Mouse (Mus musculus) neural tube, embryonic 10.5 days (tissue): ENCODE data around the gene Scnn1g.

Source experiments
- DNase-seq: peaks from one replicate; pipeline ENCODE4 v3.0.0-alpha.2; 2017; ENCODE audit warnings: low spot score; ENCODE audit errors: extremely low spot score

The Scnn1g gene

GRCm38 (mm10) chr7:121734171-121734831, at the start of gene Scnn1g:
Gene Scnn1g, plus strand, starts transcription at chr7:121734479.
- DNase-seq, result peak; percentile 84

DNA sequence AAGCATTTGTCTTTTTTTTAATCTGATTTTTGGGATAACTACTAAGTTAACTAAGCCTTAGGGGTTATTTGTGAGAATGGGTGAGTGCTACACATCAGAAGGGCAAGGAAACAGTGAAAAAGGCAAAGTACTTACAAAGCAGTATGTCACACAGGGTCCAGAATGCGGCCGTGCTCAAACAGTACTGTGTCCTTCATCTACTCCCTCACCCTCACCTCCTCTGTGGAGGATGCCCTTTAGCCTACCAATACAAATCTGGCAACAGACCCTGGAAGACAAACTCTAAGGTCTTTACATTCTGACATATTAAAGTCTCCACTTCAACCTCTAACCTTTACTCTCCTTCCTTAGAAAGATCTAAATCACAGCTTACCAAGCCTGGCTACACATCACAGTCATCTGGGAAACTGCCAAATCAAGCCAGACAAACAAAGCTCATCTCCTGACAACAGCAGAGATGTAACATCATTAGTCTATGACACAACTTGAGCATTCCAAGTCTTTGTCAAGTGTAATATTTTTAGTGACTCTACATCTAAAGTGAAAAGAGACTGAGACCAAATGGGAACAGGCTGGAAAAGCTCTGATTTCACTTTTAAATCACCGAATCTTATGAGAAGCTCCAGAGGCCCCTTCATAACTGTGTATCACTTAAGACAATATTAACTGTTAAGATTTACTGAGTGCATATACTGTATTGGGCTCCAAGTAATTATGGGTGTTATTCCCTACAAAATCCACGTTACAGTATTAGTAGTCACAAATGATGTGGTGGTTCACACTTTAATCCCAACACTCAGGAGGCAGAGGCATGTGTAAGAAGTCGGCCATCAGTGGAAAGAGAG, 48.9 kb upstream of the Scnn1g start:
- no peak for DNase-seq

DNA sequence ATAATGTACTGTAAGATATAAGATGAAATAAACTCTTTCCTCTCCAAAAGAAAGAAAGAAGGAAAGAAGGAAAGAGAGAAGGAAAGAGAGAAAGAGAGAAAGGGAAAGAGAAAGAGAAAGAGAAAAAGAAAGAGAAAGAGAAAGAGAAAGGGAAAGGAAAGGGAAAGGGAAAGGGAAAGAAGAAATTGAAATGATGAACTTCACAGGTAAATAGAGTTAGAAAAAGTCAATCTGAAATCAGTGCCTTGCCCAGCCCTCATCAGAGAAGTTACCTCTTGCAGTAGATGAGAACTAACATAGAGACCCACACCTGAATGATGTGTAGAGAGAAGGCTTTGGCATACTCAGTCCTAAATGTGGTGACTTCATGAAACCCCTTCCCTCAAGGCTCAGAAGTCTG, 44.9 kb upstream of the Scnn1g start:
- DNase-seq, result no peak

GRCm38 (mm10) chr7:121691803-121692202, 42.5 kb upstream of the Scnn1g start:
- DNase-seq, result no peak

DNA sequence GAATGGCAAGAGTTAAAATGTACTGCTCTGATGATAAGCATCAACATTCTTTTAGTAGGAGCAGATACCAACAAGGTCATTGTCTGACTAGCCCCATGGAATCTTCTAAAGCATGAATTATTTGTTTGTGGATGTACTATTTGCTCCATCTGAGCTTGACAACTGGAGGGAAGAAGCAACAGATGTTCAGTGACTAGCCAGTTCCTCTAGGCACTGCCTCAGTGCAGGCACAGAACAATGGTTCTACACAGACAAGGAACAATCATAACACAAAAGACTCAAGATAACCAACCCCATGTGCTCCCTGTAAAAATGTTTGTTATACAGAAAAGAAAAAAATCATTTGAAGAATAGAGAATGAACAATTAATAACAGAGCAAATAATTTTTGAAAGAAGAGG, 37.1 kb upstream of the Scnn1g start:
- DNase-seq, result no peak

GRCm38 (mm10) chr7:121697574-121697973, 36.7 kb upstream of the Scnn1g start:
- DNase-seq, result no peak

- no peak for DNase-seq
Measured at GRCm38 (mm10) chr7:121699218-121699617, 35.1 kb upstream of the Scnn1g start.

- DNase-seq, result no peak
Measured at GRCm38 (mm10) chr7:121700480-121700879, 33.8 kb upstream of the Scnn1g start.

DNA sequence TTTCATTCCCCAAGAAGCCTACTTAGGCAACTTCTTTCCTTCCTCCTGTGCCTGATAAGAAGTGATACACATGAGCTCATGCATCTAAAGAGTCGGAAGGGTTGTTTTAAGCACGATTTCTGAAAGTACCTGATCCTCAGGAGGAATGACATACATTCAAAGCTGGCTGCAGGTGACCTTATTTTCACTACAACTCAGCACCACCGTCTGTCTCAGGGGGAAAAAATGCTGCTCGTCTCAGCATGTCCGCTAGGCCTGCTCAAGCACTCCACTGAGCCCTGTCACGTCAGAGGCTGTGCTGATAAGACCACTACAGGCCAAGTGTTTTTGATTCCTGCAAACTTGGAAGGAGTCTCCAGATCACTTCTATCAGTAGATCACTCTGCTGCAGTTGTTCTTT, 32.3 kb upstream of the Scnn1g start:
- no peak for DNase-seq

GRCm38 (mm10) chr7:121705051-121705450, 29.2 kb upstream of the Scnn1g start:
- no peak for DNase-seq

DNA sequence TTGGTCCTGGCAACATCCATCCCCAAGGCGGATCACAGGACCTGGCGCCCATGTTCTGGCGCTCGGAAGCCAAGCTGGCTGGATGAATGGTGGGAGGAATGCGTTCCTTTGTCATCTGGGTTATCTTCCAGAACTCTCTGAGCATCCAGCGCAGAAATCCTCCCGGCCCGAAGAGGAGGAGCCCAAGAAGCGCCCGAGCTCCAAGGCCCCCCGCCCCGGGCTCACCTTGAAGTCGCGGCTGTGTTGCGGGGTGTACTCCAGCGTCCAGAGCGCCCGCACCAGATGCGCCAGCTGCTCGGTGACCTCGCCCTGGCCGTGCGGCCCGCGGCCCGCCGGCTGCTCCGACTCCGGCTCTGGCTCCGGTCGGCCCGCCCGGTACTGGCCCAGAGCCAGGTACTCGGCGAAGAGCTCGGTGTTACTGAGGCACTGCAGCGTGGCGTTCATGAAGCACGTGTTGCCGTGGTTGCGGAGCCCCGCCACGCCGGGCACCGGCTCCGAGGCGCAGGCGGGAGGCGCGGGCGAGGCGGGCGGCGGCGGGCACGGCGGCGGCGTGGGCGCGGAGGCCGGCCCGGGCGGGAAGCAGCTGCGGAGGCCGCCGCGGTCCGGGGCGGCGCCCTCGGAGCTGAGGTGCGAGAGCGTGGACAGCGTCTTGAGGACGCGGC, 27.7 kb upstream of the Scnn1g start:
- DNase-seq, result peak; percentile 65

DNA sequence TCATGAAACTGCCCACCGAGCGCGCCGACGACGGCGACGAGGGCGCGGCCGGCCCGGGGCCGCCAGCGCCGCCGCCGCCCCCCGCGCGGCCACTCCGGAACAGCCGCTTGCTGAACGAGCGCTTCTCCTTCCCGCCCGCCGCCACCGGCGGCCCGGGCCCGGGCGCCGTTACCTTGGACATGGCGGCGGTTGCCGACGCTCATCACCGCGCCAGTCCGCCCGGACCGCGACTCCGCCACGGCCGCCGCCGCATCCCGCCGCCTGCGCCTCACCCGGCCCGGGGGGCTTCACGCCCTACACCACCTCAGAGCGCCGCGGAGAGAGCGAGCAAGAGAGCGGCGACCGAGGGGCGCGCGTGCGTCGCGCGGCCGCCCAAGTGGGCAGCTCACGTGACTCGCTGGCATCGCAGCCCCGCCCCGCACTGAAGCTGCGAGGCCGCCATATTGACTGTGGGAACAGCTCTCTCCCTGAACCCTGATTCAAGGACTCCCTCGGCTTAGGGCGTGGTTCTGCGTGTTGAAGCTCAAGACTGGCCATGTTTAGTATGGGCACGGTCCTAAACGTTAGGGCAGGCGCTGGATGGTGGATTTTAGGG, 27.1 kb upstream of the Scnn1g start, which contains the start of gene Usp31:
Usp31 (minus strand) TSS at position 181 of the 595 bp plus-strand sequence.
- DNase-seq, result peak; percentile 92

DNA sequence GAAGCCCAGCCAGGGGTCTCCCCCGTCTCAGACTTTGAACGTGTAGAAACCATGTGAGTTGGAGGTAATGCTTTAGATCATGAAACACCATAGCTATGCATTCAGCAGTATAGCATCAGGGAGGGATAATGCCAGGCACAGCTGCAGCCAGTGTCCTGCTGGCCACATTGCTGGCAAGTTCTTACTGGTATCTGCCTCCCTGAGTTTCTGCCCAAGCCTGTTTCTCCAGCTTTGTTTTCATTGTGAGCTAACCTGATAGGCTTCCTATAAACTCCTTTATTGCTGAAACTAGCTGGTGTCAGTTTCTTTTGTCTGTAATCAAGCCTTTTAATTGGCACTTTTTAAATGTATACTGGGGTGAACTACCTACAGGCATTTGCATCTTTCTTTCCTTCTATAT, 23.1 kb upstream of the Scnn1g start:
- no peak for DNase-seq

DNA sequence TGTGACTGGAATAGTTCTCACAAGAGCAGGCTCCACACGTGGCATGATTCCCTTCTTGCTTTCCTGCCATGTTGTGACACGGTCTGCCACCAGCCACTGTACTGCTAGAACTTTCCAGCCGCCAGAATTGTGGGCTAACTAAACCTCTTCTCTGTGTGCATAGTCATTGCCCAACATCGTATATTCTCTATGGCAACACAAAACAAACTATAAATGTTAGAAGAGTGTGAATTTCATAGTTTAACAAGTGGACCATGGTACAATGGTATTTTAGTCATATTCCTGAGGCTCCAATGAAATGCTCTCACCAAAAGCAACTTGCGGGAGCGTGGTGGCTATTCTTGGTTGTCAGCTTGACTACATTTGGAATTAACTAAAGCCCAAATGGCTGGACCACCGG, 17.2 kb upstream of the Scnn1g start:
- no peak for DNase-seq

- peak; percentile 54 for DNase-seq
Measured at GRCm38 (mm10) chr7:121730225-121730624, 4.1 kb upstream of the Scnn1g start.

DNA sequence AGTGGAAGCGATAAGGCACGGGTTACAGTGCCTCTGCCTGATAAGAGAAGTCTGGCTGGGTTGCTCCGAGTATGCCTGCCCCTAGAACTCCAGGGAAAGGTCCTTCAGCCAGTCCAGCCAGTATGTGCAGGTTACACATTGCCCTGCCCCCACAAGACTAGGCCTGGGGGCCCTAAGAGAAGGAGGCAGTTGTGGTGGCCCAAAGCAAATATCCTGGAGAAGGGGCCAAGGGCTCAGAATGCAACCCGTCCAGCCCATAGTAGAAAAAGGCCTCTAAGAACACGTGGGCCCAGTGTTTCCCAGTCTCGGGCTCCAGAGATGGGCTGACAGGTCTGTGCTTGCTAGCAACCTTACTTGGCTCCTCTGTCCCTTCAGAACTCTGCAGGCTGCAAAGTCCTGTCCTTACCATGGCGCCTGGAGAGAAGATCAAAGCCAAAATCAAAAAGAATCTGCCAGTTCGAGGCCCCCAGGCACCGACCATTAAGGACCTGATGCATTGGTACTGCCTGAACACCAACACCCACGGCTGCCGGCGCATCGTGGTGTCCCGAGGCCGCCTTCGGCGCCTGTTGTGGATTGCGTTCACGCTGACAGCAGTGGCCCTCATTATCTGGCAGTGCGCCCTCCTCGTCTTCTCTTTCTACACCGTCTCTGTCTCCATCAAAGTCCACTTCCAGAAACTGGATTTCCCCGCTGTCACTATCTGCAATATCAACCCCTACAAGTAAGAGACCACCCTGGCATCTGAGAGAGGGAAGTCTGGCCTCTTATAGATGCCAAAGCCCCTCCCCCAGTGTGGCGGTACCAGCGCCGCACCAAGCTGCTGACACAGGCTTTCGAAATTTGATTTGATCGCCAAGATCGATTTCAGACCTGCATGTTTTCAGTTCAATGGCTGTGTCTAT, 3.5 kb downstream of the Scnn1g start:
- no peak for DNase-seq

GRCm38 (mm10) chr7:121750244-121750643, 16.0 kb downstream of the Scnn1g start:
- DNase-seq, result no peak

DNA sequence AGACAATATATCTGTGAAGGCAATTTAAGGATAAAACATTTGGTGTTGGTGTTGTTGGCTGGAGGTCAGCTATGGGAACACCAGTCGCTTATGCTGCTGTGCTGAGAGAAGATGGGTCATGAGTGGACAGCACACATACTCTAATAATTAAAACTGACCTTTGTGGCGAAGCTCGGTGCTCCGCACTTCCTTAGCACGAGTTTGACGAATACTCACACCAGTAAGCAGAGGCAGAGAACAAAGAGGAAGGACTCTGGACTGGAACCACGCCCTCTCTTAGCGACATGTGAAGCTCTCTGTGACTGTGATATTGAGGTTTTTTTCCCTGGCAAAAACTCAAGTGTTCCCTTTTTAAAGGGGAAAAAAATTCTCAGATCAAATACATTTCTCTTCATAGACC, 20.5 kb downstream of the Scnn1g start:
- DNase-seq, result no peak

DNA sequence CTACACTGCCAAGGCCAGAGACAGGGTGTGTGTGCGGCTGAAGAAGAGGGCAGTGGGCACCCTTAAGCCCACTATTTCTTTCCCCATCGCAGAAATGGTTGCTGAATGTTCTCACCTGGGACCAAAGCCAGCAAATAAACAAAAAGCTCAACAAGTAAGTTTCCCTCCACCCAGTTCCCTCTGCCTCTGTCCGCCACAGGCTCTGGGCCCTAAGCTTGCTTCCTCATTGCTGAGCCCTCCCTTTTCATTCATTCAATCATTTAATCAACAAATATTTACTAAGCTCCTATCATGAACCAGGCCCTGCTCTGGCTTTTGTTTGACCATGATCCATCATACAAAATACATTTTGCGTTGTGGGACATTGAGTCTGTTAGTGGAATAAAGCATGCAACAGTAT, 29.0 kb downstream of the Scnn1g start:
- no peak for DNase-seq

DNA sequence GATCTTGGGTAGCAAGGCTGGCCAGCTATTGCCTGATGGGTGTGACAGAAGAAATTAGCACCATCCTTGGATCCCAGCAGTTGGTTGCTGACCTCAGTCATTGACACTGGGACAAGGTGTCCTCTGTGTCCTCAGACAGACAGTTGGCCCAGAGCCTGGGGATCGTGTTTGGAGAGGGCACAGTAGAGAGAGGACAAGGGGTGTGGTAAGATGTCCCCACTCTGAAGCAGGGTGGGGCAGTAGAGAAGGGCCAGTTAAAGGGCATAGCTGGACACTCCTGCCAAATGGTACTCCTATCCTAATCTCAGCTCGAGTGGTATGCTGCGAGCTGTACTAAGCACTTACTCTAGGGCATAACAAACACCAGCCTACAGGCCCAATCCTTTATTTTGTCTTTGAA, 33.6 kb downstream of the Scnn1g start:
- DNase-seq, result no peak

GRCm38 (mm10) chr7:121768983-121769382, 34.7 kb downstream of the Scnn1g start:
- DNase-seq, result no peak
